Mouse (Mus musculus): ENCODE measurements around the gene Shisa9.

DNA sequence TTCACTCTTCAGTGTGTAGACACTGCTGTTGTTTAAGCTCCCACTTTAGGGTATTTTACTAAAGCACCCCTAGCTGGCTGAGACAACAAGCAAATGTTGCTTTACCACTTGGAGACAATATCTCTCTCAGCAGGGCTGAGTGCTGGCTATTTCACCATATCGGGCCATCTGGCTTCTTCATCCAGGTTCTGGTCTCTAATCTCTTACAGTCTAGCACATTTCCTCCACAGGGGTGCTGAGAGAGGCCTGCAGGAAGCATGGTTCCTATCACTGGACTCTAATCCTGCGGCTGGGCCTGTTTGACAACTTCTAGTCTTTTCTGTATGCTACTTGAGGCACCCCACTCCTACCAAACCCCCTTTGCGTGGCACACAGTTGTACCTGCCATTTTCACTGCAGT lies 51.7 kb downstream of the Shisa9 start:
- TF ChIP-seq CTCF (IDR thresholded peaks at IDR 0.05; ENCODE audit: low read depth) (no peak), EP300 (optimal IDR thresholded peaks at IDR 0.05) (no peak)

All from stomach, postnatal 0 days (tissue).